Mouse (Mus musculus) myocyte (in vitro differentiated cells): ENCODE measurements around the gene Izumo2. TPM values are rescaled to one million over a fixed set of nuclear protein-coding genes. Genes with fewer than 3 reads are reported as not detected.
A peak's percentile ranks its signal among the peaks of the same experiment; 100 is the strongest.

Source experiments
- H3K27me3 ChIP-seq: one replicate; pipeline ENCODE4 v1.6.1; 2011; ENCODE audit not compliant: control insufficient read depth, insufficient read depth, insufficient read length
- H3K36me3 ChIP-seq: one replicate; pipeline ENCODE4 v1.6.1; 2011; ENCODE audit not compliant: control insufficient read depth, insufficient read depth
- H3K4me2 ChIP-seq: one replicate; pipeline ENCODE4 v1.6.1; 2011; ENCODE audit warnings: low read depth, control low read depth
- H3K4me3 ChIP-seq: one replicate; pipeline ENCODE4 v1.5.1; 2011; ENCODE audit warnings: mild to moderate bottlenecking, control low read depth, moderate library complexity
- H3K79me2 ChIP-seq: one replicate; pipeline ENCODE4 v1.6.1; 2011; ENCODE audit not compliant: control insufficient read depth, insufficient read depth
- H3ac ChIP-seq: one replicate; pipeline ENCODE4 v1.6.1; 2011; ENCODE audit not compliant: control insufficient read depth, insufficient read length
- CEBPB ChIP-seq: IDR thresholded peaks from 2 replicates; pipeline ENCODE4 v1.6.1; 2011; ENCODE audit warnings: mild to moderate bottlenecking, moderate library complexity; ENCODE audit not compliant: poor library complexity, insufficient read depth, severe bottlenecking
- E2F4 ChIP-seq: IDR thresholded peaks from one replicate; pipeline ENCODE4 v1.6.1; 2011; ENCODE audit warnings: mild to moderate bottlenecking, control low read depth, moderate library complexity; ENCODE audit not compliant: insufficient read depth
- MAX ChIP-seq: IDR thresholded peaks from one replicate; pipeline ENCODE4 v1.6.1; 2011; ENCODE audit warnings: low read depth, mild to moderate bottlenecking, control low read depth
- MYOD1 ChIP-seq, 3 experiments: IDR thresholded peaks; one replicate each; pipeline ENCODE4 v1.6.1; 2011; ENCODE audit warnings: control low read depth in 2 of 3, low read depth in 2 of 3, mild to moderate bottlenecking in 2 of 3, moderate library complexity in 1 of 3; ENCODE audit not compliant: insufficient read length in 2 of 3, control insufficient read depth in 1 of 3
- MYOG ChIP-seq, 3 experiments: IDR thresholded peaks; one replicate each; pipeline ENCODE4 v1.6.1; 2011; ENCODE audit warnings: control low read depth in 2 of 3, low read depth in 2 of 3, mild to moderate bottlenecking in 2 of 3; ENCODE audit not compliant: insufficient read length in 2 of 3, control insufficient read depth in 1 of 3, insufficient read depth in 1 of 3
- POLR2A ChIP-seq: IDR thresholded peaks from one replicate; pipeline ENCODE4 v1.6.1; 2011; ENCODE audit warnings: low read depth, mild to moderate bottlenecking, control low read depth, moderate library complexity; ENCODE audit not compliant: insufficient read length
- POLR2AphosphoS2 ChIP-seq: IDR thresholded peaks from one replicate; pipeline ENCODE4 v1.6.1; 2011; ENCODE audit warnings: low read depth, control low read depth; ENCODE audit not compliant: insufficient read length
- REST ChIP-seq: IDR thresholded peaks from one replicate; pipeline ENCODE4 v1.6.1; 2011; ENCODE audit warnings: mild to moderate bottlenecking, control low read depth, moderate library complexity; ENCODE audit not compliant: insufficient read depth, insufficient read length
- SRF ChIP-seq: IDR thresholded peaks from one replicate; pipeline ENCODE4 v1.6.1; 2011; ENCODE audit warnings: low read depth; ENCODE audit not compliant: control insufficient read depth, insufficient read length
- TCF12 ChIP-seq: IDR thresholded peaks from one replicate; pipeline ENCODE4 v1.6.1; 2011; ENCODE audit warnings: mild to moderate bottlenecking, control low read depth; ENCODE audit not compliant: poor library complexity, insufficient read depth, severe bottlenecking
- TCF3 ChIP-seq: IDR thresholded peaks from one replicate; pipeline ENCODE4 v1.6.1; 2011; ENCODE audit warnings: low read depth, control low read depth; ENCODE audit not compliant: insufficient read length
- USF1 ChIP-seq: IDR thresholded peaks from one replicate; pipeline ENCODE4 v1.6.1; 2011; ENCODE audit warnings: low read depth, mild to moderate bottlenecking, control low read depth, moderate library complexity
- polyA plus RNA-seq: library from polyadenylated mRNA; unstranded; fragments of >200 nt; fragmentation: generic; extraction: Trizol; gene quantifications from one replicate; pipeline ENCODE4 v1.2.1, GENCODE M21; 2012; ENCODE audit warnings: missing spikeins

The Izumo2 gene
- polyA plus RNA-seq, 1 experiment = not detected

- Histone ChIP-seq H3K36me3 (no peaks in the 10 kb centered on the region), H3ac (no peak overlapping the region), H3K4me3 (no peak overlapping the region), H3K4me2 (no peak overlapping the region), H3K27me3 (no peaks in the 10 kb centered on the region), H3K79me2 (no peaks in the 10 kb centered on the region)
- TF ChIP-seq TCF12 (no peak), MAX (no peak), TCF3 (no peak), MYOG (IDR thresholded peaks at IDR 0.05; ENCODE audit: control insufficient read depth in 1 of 3, insufficient read depth in 1 of 3, insufficient read length in 2 of 3, low read depth in 2 of 3) (no peak), POLR2AphosphoS2 (no peak), MYOD1 (IDR thresholded peaks at IDR 0.05; ENCODE audit: control insufficient read depth in 1 of 3, insufficient read length in 2 of 3, low read depth in 2 of 3) (no peak), SRF (no peak)
Measured at GRCm38 (mm10) chr7:44695223-44695622, 13.3 kb upstream of the Izumo2 start.

DNA sequence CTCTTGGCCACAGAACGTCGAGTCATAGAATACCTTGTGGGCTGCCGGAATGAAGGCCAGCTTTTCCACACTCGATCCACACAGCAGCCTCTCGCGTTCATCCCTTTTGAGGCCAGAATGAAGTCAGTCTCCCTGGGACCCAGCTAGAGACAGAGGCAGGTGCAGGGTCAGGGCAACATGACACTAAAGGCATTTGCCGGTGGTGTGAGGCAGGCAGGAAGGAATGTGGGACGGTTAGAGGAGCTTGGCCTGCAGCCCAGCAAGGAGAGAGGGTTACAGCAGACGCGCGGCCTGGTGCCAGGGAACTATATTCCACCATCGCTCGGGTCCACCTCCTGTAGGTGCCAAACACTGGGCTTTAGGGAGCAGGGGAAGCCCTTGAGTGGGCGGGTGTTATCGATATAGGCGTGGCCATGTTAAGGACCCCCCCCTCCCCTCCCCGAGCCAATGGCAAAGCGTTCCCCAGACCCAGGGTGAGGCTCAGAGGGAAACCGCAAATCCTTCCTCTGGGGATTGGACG lies 11.3 kb upstream of the Izumo2 start:
- peak overlapping the region; percentile 79 for H3K4me2 ChIP-seq
- H3ac ChIP-seq = no peak overlapping the region
- H3K4me3 ChIP-seq = no peak overlapping the region
- no peaks in the 10 kb centered on the region for H3K79me2 ChIP-seq
- H3K27me3 ChIP-seq = no peaks in the 10 kb centered on the region
- no peaks in the 10 kb centered on the region for H3K36me3 ChIP-seq
- TF ChIP-seq TCF12 = peak; percentile 69
- no peak for TF ChIP-seq MAX
- no peak for TF ChIP-seq E2F4
- TF ChIP-seq USF1 = no peak
- no peak for TF ChIP-seq POLR2A
- TF ChIP-seq SRF = peak; percentile 69
- TF ChIP-seq TCF3 = peak; percentile 86
- no peak for TF ChIP-seq CEBPB
- no peak for TF ChIP-seq POLR2AphosphoS2
- no peak for TF ChIP-seq REST
- TF ChIP-seq MYOG (IDR thresholded peaks at IDR 0.05; ENCODE audit: control insufficient read depth in 1 of 3, insufficient read depth in 1 of 3, insufficient read length in 2 of 3, low read depth in 2 of 3) = peak; percentile 67 to 95 (median 90)
- peak; percentile 96 to 99 (median 98) for TF ChIP-seq MYOD1 (IDR thresholded peaks at IDR 0.05; ENCODE audit: control insufficient read depth in 1 of 3, insufficient read length in 2 of 3, low read depth in 2 of 3)

DNA sequence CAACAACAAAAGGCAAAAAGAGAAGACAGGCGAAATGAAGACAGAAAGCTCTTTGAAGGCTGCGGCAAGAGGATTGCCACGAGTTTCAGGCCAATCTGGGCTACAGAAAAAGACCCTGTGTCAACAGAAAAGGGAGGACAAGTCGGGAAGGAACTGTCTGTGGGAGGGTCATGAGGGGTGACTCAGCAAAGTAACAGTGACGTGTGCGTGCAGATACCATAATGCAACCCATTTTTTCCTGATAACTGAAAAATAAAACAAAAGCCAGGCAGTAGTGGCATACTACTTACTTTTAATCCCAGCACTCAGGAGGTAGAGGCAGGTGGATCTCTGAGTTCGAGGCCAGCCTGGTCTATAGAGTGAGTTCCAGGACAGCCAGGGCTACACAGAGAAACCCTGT lies 10.6 kb upstream of the Izumo2 start:
- no peak overlapping the region for H3ac ChIP-seq
- TF ChIP-seq POLR2AphosphoS2 (no peak), E2F4 (no peak), TCF3 (no peak), SRF (no peak), USF1 (no peak), MYOD1 (IDR thresholded peaks at IDR 0.05; ENCODE audit: control insufficient read depth in 1 of 3, insufficient read length in 2 of 3, low read depth in 2 of 3) (no peak), REST (no peak), MYOG (IDR thresholded peaks at IDR 0.05; ENCODE audit: control insufficient read depth in 1 of 3, insufficient read depth in 1 of 3, insufficient read length in 2 of 3, low read depth in 2 of 3) (no peak), CEBPB (no peak), TCF12 (no peak), POLR2A (no peak), MAX (no peak)
- no peaks in the 10 kb centered on the region for H3K79me2 ChIP-seq
- no peak overlapping the region for H3K4me3 ChIP-seq
- H3K36me3 ChIP-seq = no peaks in the 10 kb centered on the region
- H3K4me2 ChIP-seq = peak overlapping the region; percentile 79
- H3K27me3 ChIP-seq = no peaks in the 10 kb centered on the region

DNA sequence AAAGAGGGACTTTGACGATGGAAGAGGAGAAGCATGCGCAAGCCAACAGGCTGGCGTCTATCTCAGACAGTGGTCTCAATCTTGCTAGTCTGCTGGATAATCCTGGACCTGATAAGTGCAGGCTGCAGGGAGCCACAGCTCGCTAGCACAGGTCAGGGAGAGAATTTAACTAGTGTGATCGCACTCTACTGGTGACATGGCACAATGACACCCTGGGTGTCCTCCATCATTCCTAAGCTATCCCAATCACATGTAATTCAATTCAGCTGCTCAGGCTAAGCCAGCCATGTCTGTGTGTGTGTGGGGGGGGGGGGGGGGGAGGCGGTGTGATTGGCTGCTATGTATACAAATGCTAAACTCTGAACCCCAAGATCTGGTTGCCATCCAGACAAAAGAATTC lies 6.6 kb upstream of the Izumo2 start:
- Histone ChIP-seq H3ac (no peak overlapping the region), H3K4me3 (no peak overlapping the region), H3K36me3 (no peaks in the 10 kb centered on the region), H3K27me3 (no peaks in the 10 kb centered on the region), H3K79me2 (no peaks in the 10 kb centered on the region), H3K4me2 (no peak overlapping the region)
- TF ChIP-seq MYOD1 (IDR thresholded peaks at IDR 0.05; ENCODE audit: control insufficient read depth in 1 of 3, insufficient read length in 2 of 3, low read depth in 2 of 3) (no peak), USF1 (no peak), POLR2A (no peak)

DNA sequence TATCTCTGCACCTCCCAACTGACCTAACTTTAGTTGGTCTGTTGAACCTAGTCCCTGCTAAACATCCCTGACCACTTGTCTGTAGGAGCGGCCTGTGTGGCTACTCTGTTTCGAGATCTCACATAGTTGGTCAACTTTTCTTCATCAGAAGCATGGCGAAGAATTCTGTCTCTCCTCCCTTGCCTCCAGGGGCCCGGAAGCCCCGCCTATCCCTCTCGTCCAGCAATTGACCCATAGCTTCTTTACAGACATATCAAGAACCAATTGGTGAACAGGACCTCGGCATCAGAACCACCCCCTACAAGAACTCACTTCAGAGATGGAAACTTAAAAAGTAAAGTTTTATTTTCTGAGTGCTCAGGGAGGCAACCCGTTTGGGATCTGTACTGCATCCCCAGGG lies 5.6 kb upstream of the Izumo2 start:
- H3ac ChIP-seq = no peak overlapping the region
- H3K79me2 ChIP-seq = no peaks in the 10 kb centered on the region
- H3K4me2 ChIP-seq = no peak overlapping the region
- H3K36me3 ChIP-seq = no peaks in the 10 kb centered on the region
- TF ChIP-seq CEBPB (no peak), SRF (no peak), MAX (no peak), USF1 (no peak)
- H3K4me3 ChIP-seq = no peak overlapping the region
- H3K27me3 ChIP-seq = no peaks in the 10 kb centered on the region

- no peak for TF ChIP-seq TCF12
- no peak for TF ChIP-seq POLR2AphosphoS2
- no peak for TF ChIP-seq E2F4
- TF ChIP-seq POLR2A = no peak
- no peak for TF ChIP-seq CEBPB
- no peak for TF ChIP-seq MAX
- no peak for TF ChIP-seq MYOG (IDR thresholded peaks at IDR 0.05; ENCODE audit: control insufficient read depth in 1 of 3, insufficient read depth in 1 of 3, insufficient read length in 2 of 3, low read depth in 2 of 3)
- Histone ChIP-seq H3K79me2 (no peaks in the 10 kb centered on the region), H3K27me3 (no peaks in the 10 kb centered on the region), H3K4me3 (no peak overlapping the region), H3K4me2 (no peak overlapping the region), H3ac (no peak overlapping the region), H3K36me3 (no peaks in the 10 kb centered on the region)
Measured at GRCm38 (mm10) chr7:44704363-44704762, 4.2 kb upstream of the Izumo2 start.
